Mouse (Mus musculus): ENCODE data around the gene Mad1l1. TPM values are rescaled to one million over a fixed set of nuclear protein-coding genes. Genes with fewer than 3 reads are reported as not detected.
A peak's percentile ranks its signal among the peaks of the same experiment; 100 is the strongest.
"Not testable (repeated sequence)": the region's sequence is repeated elsewhere in the genome, so short reads cannot be mapped to it uniquely, and the experiment has no call there.

Gene Mad1l1
- polyA plus RNA-seq, 1 experiment from 2014 or later = 20.6 TPM

GRCm38 (mm10) chr5:140013652-140014051 is 307.7 kb downstream of the Mad1l1 start:
- H3K36me3 ChIP-seq = no peaks in the 10 kb centered on the region
- H3K4me3 ChIP-seq = no peak overlapping the region
- H3K9ac ChIP-seq = 0 out of 2 replicates have a peak overlapping the region, but pooled peaks have one; percentile 9
- no peak for ATAC-seq (replicated peaks; ENCODE audit: insufficient number of reproducible peaks, insufficient read depth, low FRiP score, low read depth)
- peaks cover 19% of the 10 kb centered on the region for H3K4me1 ChIP-seq (replicated peaks)
- H3K9me3 ChIP-seq (replicated peaks) = no peaks in the 10 kb centered on the region
- no peaks in the 10 kb centered on the region for H3K27me3 ChIP-seq
- 59% methylated on average over 5 of the region's 5 CpGs for WGBS
- H3K4me2 ChIP-seq = no peak overlapping the region
- H3K27ac ChIP-seq = no peak overlapping the region

- Histone ChIP-seq H3K27ac (no peak overlapping the region), H3K9ac (no peak overlapping the region), H3K36me3 (no peaks in the 10 kb centered on the region), H3K9me3 (replicated peaks) (no peaks in the 10 kb centered on the region), H3K4me3 (no peak overlapping the region), H3K4me2 (no peak overlapping the region), H3K27me3 (no peaks in the 10 kb centered on the region), H3K4me1 (replicated peaks) (peaks cover 19% of the 10 kb centered on the region)
- ATAC-seq (replicated peaks; ENCODE audit: insufficient number of reproducible peaks, insufficient read depth, low FRiP score, low read depth) = no peak
- WGBS = 81% methylated on average over 12 of the region's 12 CpGs
Observed at GRCm38 (mm10) chr5:140012286-140012967, 308.9 kb downstream of the Mad1l1 start.

- 78% methylated on average over 3 of the region's 3 CpGs for WGBS
- ATAC-seq (replicated peaks; ENCODE audit: insufficient number of reproducible peaks, insufficient read depth, low FRiP score, low read depth) = no peak
Observed at GRCm38 (mm10) chr5:140010405-140010804, 310.9 kb downstream of the Mad1l1 start.

GRCm38 (mm10) chr5:140009083-140009655 is 312.2 kb downstream of the Mad1l1 start:
- H3K4me2 ChIP-seq = no peak overlapping the region
- no peak overlapping the region for H3K4me3 ChIP-seq
- no peaks in the 10 kb centered on the region for H3K27me3 ChIP-seq
- H3K9ac ChIP-seq = no peak overlapping the region
- no peaks in the 10 kb centered on the region for H3K9me3 ChIP-seq (replicated peaks)
- no peak overlapping the region for H3K27ac ChIP-seq
- peaks cover 13% of the 10 kb centered on the region for H3K4me1 ChIP-seq (replicated peaks)
- 68% methylated on average over 7 of the region's 7 CpGs for WGBS
- no peak for ATAC-seq (replicated peaks; ENCODE audit: insufficient number of reproducible peaks, insufficient read depth, low FRiP score, low read depth)
- H3K36me3 ChIP-seq = no peaks in the 10 kb centered on the region

More at GRCm38 (mm10) chr5:140010405-140010804, 310.9 kb downstream of the Mad1l1 start:
- Histone ChIP-seq H3K27ac (no peak overlapping the region), H3K4me1 (replicated peaks) (peaks cover 19% of the 10 kb centered on the region), H3K36me3 (no peaks in the 10 kb centered on the region), H3K4me3 (no peak overlapping the region), H3K4me2 (no peak overlapping the region), H3K27me3 (no peaks in the 10 kb centered on the region), H3K9ac (no peak overlapping the region), H3K9me3 (replicated peaks) (no peaks in the 10 kb centered on the region)

GRCm38 (mm10) chr5:140008523-140008806 is 312.9 kb downstream of the Mad1l1 start:
- H3K27me3 ChIP-seq = no peaks in the 10 kb centered on the region
- no peak overlapping the region for H3K9ac ChIP-seq
- H3K9me3 ChIP-seq (replicated peaks) = no peaks in the 10 kb centered on the region
- no peak overlapping the region for H3K4me2 ChIP-seq
- ATAC-seq (replicated peaks; ENCODE audit: insufficient number of reproducible peaks, insufficient read depth, low FRiP score, low read depth) = no peak; the same call in 1 of the 2 replicates
- WGBS = 64% methylated on average over 5 of the region's 5 CpGs
- no peak overlapping the region for H3K4me3 ChIP-seq
- peaks cover 6% of the 10 kb centered on the region for H3K4me1 ChIP-seq (replicated peaks)
- H3K27ac ChIP-seq = no peak overlapping the region
- H3K36me3 ChIP-seq = no peaks in the 10 kb centered on the region

GRCm38 (mm10) chr5:140007656-140008522 is 313.5 kb downstream of the Mad1l1 start:
- no peak for ATAC-seq (replicated peaks; ENCODE audit: insufficient number of reproducible peaks, insufficient read depth, low FRiP score, low read depth)
- Histone ChIP-seq H3K27ac (no peak overlapping the region), H3K4me2 (no peak overlapping the region), H3K4me1 (replicated peaks) (peaks cover under 1% of the 10 kb centered on the region; the same call in 1 of the 2 replicates), H3K9ac (no peak overlapping the region), H3K27me3 (no peaks in the 10 kb centered on the region), H3K36me3 (no peaks in the 10 kb centered on the region), H3K9me3 (replicated peaks) (no peaks in the 10 kb centered on the region), H3K4me3 (no peak overlapping the region)
- WGBS = 47% methylated on average over 9 of the region's 9 CpGs

GRCm38 (mm10) chr5:140006861-140007260 is 314.5 kb downstream of the Mad1l1 start:
- H3K36me3 ChIP-seq = no peaks in the 10 kb centered on the region
- ATAC-seq (replicated peaks; ENCODE audit: insufficient number of reproducible peaks, insufficient read depth, low FRiP score, low read depth) = no peak
- 51% methylated on average over 8 of the region's 8 CpGs for WGBS
- no peak overlapping the region for H3K27ac ChIP-seq
- H3K4me2 ChIP-seq = no peak overlapping the region
- no peak overlapping the region for H3K9ac ChIP-seq
- H3K27me3 ChIP-seq = no peaks in the 10 kb centered on the region
- H3K4me3 ChIP-seq = no peak overlapping the region
- H3K9me3 ChIP-seq (replicated peaks) = no peaks in the 10 kb centered on the region
- H3K4me1 ChIP-seq (replicated peaks) = no peaks in the 10 kb centered on the region

GRCm38 (mm10) chr5:140002541-140002940 is 318.8 kb downstream of the Mad1l1 start:
- Histone ChIP-seq H3K9me3 (replicated peaks) (no peaks in the 10 kb centered on the region), H3K27me3 (no peaks in the 10 kb centered on the region), H3K4me3 (no peak overlapping the region), H3K4me2 (no peak overlapping the region), H3K4me1 (replicated peaks) (no peaks in the 10 kb centered on the region), H3K27ac (no peak overlapping the region), H3K36me3 (no peaks in the 10 kb centered on the region), H3K9ac (no peak overlapping the region)
- WGBS = 61% methylated on average over 3 of the region's 3 CpGs
- no peak for ATAC-seq (replicated peaks; ENCODE audit: insufficient number of reproducible peaks, insufficient read depth, low FRiP score, low read depth)

- Histone ChIP-seq H3K4me2 (no peak overlapping the region), H3K9ac (no peak overlapping the region), H3K36me3 (no peaks in the 10 kb centered on the region), H3K4me3 (no peak overlapping the region), H3K9me3 (replicated peaks) (no peaks in the 10 kb centered on the region), H3K27ac (no peak overlapping the region), H3K27me3 (no peaks in the 10 kb centered on the region), H3K4me1 (replicated peaks) (no peaks in the 10 kb centered on the region)
- 22% methylated on average over 6 of the region's 6 CpGs for WGBS
- no peak for ATAC-seq (replicated peaks; ENCODE audit: insufficient number of reproducible peaks, insufficient read depth, low FRiP score, low read depth)
Observed at GRCm38 (mm10) chr5:139998916-139999315, 322.4 kb downstream of the Mad1l1 start.

GRCm38 (mm10) chr5:139998321-139998720 is 323.0 kb downstream of the Mad1l1 start:
- H3K27ac ChIP-seq; H3K4me1 ChIP-seq (replicated peaks); H3K4me3 ChIP-seq; H3K4me2 ChIP-seq; H3K9ac ChIP-seq; H3K36me3 ChIP-seq; ATAC-seq (replicated peaks; ENCODE audit: insufficient number of reproducible peaks, insufficient read depth, low FRiP score, low read depth); H3K9me3 ChIP-seq (replicated peaks); H3K27me3 ChIP-seq: not testable (repeated sequence)
- WGBS = 71% methylated on average over 12 of the region's 12 CpGs

GRCm38 (mm10) chr5:139991531-139991930 is 329.8 kb downstream of the Mad1l1 start:
- H3K9ac ChIP-seq = no peak overlapping the region
- H3K27me3 ChIP-seq = no peaks in the 10 kb centered on the region
- H3K4me2 ChIP-seq = no peak overlapping the region
- H3K27ac ChIP-seq = no peak overlapping the region
- no peaks in the 10 kb centered on the region for H3K4me1 ChIP-seq (replicated peaks)
- H3K9me3 ChIP-seq (replicated peaks) = peaks cover 10% of the 10 kb centered on the region
- no peaks in the 10 kb centered on the region for H3K36me3 ChIP-seq
- 77% methylated on average over 3 of the region's 3 CpGs for WGBS
- no peak overlapping the region for H3K4me3 ChIP-seq
- ATAC-seq (replicated peaks; ENCODE audit: insufficient number of reproducible peaks, insufficient read depth, low FRiP score, low read depth) = no peak
